Mouse (Mus musculus) limb, embryonic 15.5 days (tissue): ENCODE data around the gene Dera. TPM values are rescaled to one million over a fixed set of nuclear protein-coding genes. Genes with fewer than 3 reads are reported as not detected.

Source experiments
- ATAC-seq: fragments of 200-750 bp; cut with Nextera tagmentation; 2 replicates; pipeline ENCODE4 v1.8.0; 2017; ENCODE audit warnings: low read depth, moderate TSS enrichment; ENCODE audit not compliant: insufficient number of reproducible peaks, low FRiP score, low TSS enrichment
- H3K27ac ChIP-seq: fragments of 300-500 bp; sonication (generic); 2 replicates; pipeline ENCODE4 v1.5.1; 2015; ENCODE audit warnings: moderate library complexity, mild to moderate bottlenecking, inconsistent platforms
- H3K27me3 ChIP-seq: fragments of 300-500 bp; sonication (generic); 2 replicates; pipeline ENCODE4 v1.6.1; 2015; ENCODE audit warnings: inconsistent platforms
- H3K36me3 ChIP-seq: fragments of 300-500 bp; sonication (generic); 2 replicates; pipeline ENCODE4 v1.6.1; 2015; ENCODE audit warnings: inconsistent platforms
- H3K4me1 ChIP-seq: fragments of 300-500 bp; sonication (generic); 2 replicates; pipeline ENCODE4 v1.6.1; 2015; ENCODE audit warnings: inconsistent platforms
- H3K4me2 ChIP-seq: fragments of 300-500 bp; sonication (generic); 2 replicates; pipeline ENCODE4 v1.6.1; 2015; ENCODE audit warnings: mild to moderate bottlenecking, inconsistent platforms
- H3K4me3 ChIP-seq: fragments of 300-500 bp; sonication (generic); 2 replicates; pipeline ENCODE4 v1.5.1; 2015; ENCODE audit warnings: mild to moderate bottlenecking, inconsistent platforms
- H3K9ac ChIP-seq: fragments of 300-500 bp; sonication (generic); 2 replicates; pipeline ENCODE4 v1.6.1; 2015; ENCODE audit warnings: inconsistent platforms
- H3K9me3 ChIP-seq: fragments of 300-500 bp; sonication (generic); 2 replicates; pipeline ENCODE4 v1.6.1; 2016; ENCODE audit warnings: inconsistent platforms
- WGBS: fragments of 180-500 bp; shearing (Covaris S2); methylation state at CpG from one replicate; pipeline ENCODE4 v1.1.7; 2015; 5-methylcytosine and 5-hydroxymethylcytosine counted together
- polyA plus RNA-seq: library from polyadenylated mRNA; unstranded; fragments of >200 nt; fragmentation: Nextera tagmentation; extraction: Ambion mirVana; gene quantifications from 2 replicates; pipeline ENCODE4 v1.2.1, GENCODE M21; 2015

The Dera gene
- polyA plus RNA-seq, 1 experiment from 2014 or later, result 44.9 TPM

DNA sequence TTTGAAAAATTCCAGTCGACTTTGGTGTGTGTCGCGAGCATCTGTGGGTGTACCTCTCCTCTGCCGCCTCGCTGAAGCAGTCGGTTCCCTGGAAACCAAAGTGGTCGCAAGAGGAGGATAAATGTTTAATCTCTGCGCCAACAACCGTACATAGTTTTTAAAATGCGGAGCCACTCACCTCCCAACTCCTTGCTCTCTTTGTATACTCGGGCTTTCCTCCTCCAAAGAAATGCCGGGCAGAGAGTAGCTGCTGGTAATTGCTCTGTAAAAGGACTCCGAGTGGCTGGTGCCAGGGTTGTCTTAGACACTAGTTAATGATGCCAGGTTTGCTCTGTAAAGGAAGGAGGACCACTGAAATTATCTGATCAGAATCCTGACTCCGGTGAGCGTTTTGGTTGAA is 6.6 kb downstream of the Dera start:
- Histone ChIP-seq H3K27ac (no peak overlapping the region), H3K9me3 (no peaks in the 10 kb centered on the region), H3K9ac (no peak overlapping the region), H3K4me1 (peaks cover 5% of the 10 kb centered on the region; the same call in 1 of the 2 replicates), H3K4me3 (no peak overlapping the region), H3K36me3 (no peaks in the 10 kb centered on the region), H3K4me2 (no peak overlapping the region), H3K27me3 (no peaks in the 10 kb centered on the region)
- 84% methylated on average over 15 of the region's 15 CpGs for WGBS
- no peak for ATAC-seq

DNA sequence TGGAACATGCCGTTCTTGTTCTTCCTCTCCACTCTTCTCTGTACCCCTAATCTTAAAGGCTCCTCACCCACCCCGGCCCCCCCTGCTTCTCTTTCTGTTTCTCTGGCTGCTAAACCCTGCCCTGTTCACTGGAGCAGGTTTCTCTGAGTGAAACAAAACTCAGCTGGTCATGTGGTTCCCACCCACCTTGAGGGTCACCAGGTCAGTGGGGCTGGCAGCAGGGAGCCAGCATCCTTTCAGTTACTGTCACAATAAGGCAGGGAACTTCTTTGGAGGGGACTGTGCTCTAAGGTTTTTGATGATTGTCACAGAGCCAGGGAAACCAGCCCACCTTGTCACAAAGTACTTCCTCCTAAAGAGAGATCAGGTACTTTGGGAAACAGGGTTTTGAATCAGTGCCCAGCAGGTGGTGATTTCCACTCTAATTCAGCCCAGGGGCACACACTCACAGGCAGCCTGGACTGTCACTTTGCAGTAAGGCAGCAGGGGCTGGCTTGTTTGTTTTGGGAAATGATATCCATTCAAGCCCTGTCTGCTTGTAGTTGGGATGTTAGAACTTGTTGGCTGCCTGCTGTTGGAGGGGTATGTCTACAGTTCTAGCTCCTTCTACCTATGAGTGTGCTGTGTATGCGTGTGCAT is 10.3 kb downstream of the Dera start:
- ATAC-seq, result no peak
- Histone ChIP-seq H3K27ac (no peak overlapping the region), H3K27me3 (no peaks in the 10 kb centered on the region), H3K4me1 (peaks cover 5% of the 10 kb centered on the region; the same call in 1 of the 2 replicates), H3K4me3 (no peak overlapping the region), H3K4me2 (no peak overlapping the region), H3K9ac (no peak overlapping the region), H3K36me3 (no peaks in the 10 kb centered on the region), H3K9me3 (no peaks in the 10 kb centered on the region)
- WGBS, result 59% methylated on average over 3 of the region's 3 CpGs

DNA sequence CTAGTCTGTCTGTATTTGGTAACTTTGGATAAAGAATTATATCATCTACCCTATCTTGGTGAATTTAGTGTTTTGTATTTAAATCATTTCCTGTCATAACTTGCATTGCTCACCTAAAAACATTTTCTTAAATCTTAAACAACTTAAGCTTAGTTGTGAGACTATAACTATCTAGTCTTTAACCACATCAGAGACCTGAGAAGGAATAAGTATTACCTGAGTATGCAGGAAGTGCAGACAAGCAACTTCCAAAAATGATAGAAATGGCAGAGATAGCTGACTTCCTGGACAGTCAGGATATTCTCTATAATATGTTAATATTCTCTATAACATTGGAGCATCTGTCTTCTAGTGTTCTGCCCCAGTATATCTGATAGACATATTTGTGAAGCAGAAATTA is 11.8 kb downstream of the Dera start:
- H3K4me3 ChIP-seq, result no peak overlapping the region
- H3K27me3 ChIP-seq, result no peaks in the 10 kb centered on the region
- no peak overlapping the region for H3K27ac ChIP-seq
- no peaks in the 10 kb centered on the region for H3K36me3 ChIP-seq
- H3K4me1 ChIP-seq, result 0 out of 2 replicates have a peak, but pooled peaks cover 5% of the 10 kb centered on the region
- ATAC-seq, result no peak
- H3K4me2 ChIP-seq, result no peak overlapping the region
- H3K9me3 ChIP-seq, result no peaks in the 10 kb centered on the region
- no peak overlapping the region for H3K9ac ChIP-seq

DNA sequence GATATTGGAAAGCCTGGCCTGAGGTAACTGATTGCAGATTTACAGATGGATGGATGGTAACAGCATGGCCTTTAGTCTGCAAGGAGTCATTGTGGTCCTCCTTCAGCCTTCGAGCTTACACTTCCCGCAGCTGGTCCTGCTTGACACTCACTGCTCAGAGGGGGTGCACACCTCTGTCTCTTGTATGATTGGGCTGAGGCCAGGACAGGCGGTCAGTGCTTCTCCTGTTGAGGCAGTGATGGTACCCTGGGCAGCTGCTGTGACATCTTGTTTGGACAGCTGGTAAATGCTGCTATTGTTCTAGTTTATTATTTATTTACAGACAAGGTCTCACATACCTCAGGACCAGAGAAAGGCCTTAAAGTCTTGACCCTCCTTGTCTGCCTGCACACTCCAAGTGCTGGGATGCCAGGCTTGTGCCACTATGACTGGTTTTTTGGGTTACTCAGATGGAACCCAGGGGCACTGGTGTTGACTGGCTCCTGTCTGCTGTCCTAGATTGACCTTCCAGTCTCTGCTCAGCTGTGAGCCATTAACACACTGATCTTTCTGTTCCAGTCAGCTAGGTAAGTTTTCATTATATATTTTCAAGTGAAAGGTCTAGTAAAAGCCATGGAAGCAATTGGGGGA is 17.4 kb downstream of the Dera start:
- H3K36me3 ChIP-seq, result no peaks in the 10 kb centered on the region
- H3K4me2 ChIP-seq, result no peak overlapping the region
- H3K27me3 ChIP-seq, result no peaks in the 10 kb centered on the region
- WGBS, result 64% methylated on average over 3 of the region's 3 CpGs
- no peaks in the 10 kb centered on the region for H3K9me3 ChIP-seq
- H3K9ac ChIP-seq, result no peak overlapping the region
- H3K4me1 ChIP-seq, result no peaks in the 10 kb centered on the region
- H3K27ac ChIP-seq, result no peak overlapping the region
- no peak for ATAC-seq
- no peak overlapping the region for H3K4me3 ChIP-seq

DNA sequence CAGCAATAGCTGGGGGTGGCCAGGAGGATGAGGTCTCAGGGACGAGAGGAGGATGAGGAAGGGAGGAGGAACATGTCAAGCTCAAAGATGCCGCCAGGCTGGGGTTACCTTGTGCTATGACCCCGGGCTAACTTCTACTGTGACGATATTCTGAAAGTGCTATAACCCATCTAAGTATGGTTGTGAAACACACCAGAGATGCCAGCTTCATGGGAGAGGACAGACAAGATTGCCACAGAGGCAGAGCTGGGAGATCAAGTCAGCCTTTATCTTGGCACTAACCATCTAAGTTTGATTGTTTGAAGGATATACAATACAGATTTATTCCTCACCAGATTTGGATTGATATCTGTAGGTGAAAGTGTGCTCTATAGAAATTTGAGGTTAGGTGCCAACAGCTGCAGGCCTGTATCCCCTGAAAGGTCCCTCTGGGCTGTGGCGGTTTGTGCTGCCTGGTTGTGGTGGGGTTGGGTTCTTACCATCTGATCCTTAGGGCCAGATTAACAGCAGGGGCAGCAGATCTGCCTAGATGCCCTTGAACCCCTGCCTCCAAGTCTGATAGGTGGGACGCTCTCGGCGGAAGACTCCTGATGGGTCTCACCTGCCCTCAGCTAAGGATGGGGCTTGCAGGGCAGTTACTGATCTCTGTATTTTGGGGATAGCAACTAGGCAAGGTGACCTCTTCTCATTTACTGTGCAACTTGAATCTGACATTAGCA is 18.7 kb downstream of the Dera start:
- ATAC-seq, result no peak
- no peak overlapping the region for H3K4me3 ChIP-seq
- H3K27me3 ChIP-seq, result no peaks in the 10 kb centered on the region
- H3K4me1 ChIP-seq, result no peaks in the 10 kb centered on the region
- no peak overlapping the region for H3K4me2 ChIP-seq
- H3K27ac ChIP-seq, result no peak overlapping the region
- no peaks in the 10 kb centered on the region for H3K9me3 ChIP-seq
- no peak overlapping the region for H3K9ac ChIP-seq
- WGBS, result 89% methylated on average over 8 of the region's 8 CpGs
- no peaks in the 10 kb centered on the region for H3K36me3 ChIP-seq

DNA sequence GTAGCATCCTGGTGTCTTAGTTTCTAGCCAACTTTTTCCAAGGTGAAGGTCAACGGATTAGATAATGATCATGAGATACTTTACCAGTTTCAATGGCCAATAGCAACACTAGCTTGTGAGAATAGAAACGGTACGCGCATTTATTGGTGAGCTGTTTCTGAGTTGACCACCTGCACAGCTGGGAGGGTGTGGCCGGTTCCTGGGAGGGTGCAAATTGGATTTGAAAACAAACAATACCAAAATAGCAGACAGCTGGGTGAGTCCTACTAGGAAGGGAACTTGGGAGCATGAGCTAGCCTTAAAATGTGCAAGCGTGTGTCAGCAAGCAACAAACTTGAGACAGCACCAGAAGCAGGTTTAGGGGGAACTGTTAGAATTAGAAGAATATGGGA is 19.3 kb downstream of the Dera start:
- no peaks in the 10 kb centered on the region for H3K27me3 ChIP-seq
- no peak overlapping the region for H3K4me3 ChIP-seq
- H3K4me2 ChIP-seq, result no peak overlapping the region
- H3K4me1 ChIP-seq, result no peaks in the 10 kb centered on the region
- 82% methylated on average over 6 of the region's 6 CpGs for WGBS
- no peak overlapping the region for H3K9ac ChIP-seq
- H3K27ac ChIP-seq, result no peak overlapping the region
- ATAC-seq, result no peak
- H3K36me3 ChIP-seq, result no peaks in the 10 kb centered on the region
- H3K9me3 ChIP-seq, result no peaks in the 10 kb centered on the region

DNA sequence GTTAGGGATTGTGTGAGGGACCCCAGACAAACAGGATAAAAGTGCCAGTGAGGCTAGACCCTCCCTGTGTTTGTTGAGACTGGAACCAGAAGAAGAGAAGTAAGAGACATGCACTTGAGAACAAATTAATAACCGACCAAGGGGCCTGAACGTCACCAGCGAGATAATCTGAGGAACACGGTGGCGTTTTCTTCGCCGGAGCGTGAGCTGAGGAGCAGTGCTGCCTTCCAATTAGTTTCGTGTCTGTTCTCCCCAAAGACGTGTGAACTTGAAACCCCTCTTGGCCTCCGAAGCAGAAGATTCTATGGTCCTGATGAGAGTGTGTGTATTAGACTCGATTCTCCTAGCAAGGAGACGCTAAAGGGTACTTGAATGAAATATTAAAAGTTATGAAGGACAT is 19.8 kb downstream of the Dera start:
- no peaks in the 10 kb centered on the region for H3K36me3 ChIP-seq
- no peak overlapping the region for H3K4me3 ChIP-seq
- ATAC-seq, result no peak
- 85% methylated on average over 13 of the region's 13 CpGs for WGBS
- no peaks in the 10 kb centered on the region for H3K4me1 ChIP-seq
- no peaks in the 10 kb centered on the region for H3K9me3 ChIP-seq
- no peak overlapping the region for H3K9ac ChIP-seq
- no peak overlapping the region for H3K27ac ChIP-seq
- no peak overlapping the region for H3K4me2 ChIP-seq
- H3K27me3 ChIP-seq, result no peaks in the 10 kb centered on the region

DNA sequence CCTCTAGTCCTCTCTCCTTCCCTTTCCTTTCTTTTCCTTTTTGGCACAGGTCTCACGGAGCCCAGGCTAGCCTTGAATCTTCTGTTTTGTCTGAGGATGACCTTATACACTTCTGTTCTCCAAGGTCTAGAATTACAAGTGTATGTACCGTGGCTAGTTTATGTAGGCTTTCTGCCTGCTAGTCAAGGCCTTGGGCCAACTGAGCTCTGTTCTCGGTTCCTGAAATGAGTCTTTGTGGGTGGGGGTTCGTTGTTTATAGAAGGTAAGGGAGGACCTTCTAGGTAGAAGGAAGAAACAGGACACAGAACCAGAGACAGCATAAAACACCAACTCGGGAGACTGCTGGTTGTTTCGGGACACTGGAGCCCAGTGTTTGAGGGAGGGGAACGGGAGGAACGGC is 20.8 kb downstream of the Dera start:
- H3K9ac ChIP-seq, result no peak overlapping the region
- no peak overlapping the region for H3K4me3 ChIP-seq
- no peaks in the 10 kb centered on the region for H3K4me1 ChIP-seq
- WGBS, result 80% methylated on average over 8 of the region's 8 CpGs
- H3K4me2 ChIP-seq, result no peak overlapping the region
- no peaks in the 10 kb centered on the region for H3K9me3 ChIP-seq
- no peak overlapping the region for H3K27ac ChIP-seq
- no peaks in the 10 kb centered on the region for H3K36me3 ChIP-seq
- no peaks in the 10 kb centered on the region for H3K27me3 ChIP-seq
- ATAC-seq, result no peak

DNA sequence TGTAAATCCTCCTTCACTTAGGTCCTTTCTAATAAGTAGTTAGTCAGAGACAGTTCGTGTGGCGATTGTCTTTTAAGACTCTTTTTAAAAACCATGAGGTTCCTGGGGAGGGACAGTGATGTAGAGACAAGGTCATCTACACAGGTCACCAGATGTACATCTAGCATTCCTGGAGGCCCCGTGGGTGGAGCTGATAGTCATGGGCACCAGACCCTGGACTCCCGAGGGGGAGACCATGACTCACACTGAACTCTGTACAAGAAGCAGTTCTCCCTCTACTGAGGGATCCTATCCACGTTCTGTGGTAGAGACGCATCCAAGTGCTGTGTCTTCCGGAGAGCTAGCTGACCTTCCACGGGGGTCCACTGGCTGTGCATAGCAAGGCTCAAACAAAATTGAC is 22.6 kb downstream of the Dera start:
- no peak overlapping the region for H3K9ac ChIP-seq
- no peaks in the 10 kb centered on the region for H3K27me3 ChIP-seq
- H3K36me3 ChIP-seq, result no peaks in the 10 kb centered on the region
- no peaks in the 10 kb centered on the region for H3K9me3 ChIP-seq
- H3K27ac ChIP-seq, result no peak overlapping the region
- ATAC-seq, result no peak
- WGBS, result 75% methylated on average over 8 of the region's 8 CpGs
- H3K4me1 ChIP-seq, result no peaks in the 10 kb centered on the region
- no peak overlapping the region for H3K4me2 ChIP-seq
- H3K4me3 ChIP-seq, result no peak overlapping the region

DNA sequence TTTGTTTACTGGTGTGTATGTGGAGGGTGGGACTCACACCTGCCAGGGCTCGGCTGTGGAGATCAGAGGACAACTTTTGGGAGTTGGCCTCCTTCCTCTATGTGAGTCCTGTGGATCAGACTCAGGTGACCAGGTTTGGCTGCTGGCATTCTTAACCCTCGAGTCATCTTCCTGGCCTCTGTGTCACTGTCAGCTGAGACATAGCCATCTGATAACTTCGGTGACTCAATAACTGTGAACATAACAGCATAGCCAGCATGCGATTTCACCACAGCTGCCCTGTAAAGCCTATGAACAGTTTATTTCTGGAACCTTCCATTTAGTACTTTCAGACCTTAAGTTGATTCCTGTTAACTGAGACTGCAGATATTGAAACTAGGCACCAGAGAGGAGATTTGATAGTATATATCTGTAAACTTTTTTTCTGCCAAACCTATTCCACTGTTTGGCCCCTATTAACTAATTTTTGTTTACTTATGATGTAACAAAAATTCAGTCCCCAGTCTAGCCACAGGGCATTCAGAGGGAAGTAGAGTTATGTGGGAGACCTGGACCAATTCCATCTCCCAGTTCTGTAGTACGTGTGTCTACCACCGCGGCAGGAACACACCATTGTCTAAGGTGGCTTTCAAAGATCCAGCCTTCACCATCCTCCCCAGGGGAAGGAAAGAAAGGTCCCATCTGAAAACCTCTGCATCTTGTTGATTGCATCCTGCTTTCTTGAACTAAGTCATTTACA is 29.7 kb downstream of the Dera start:
- H3K27ac ChIP-seq, result no peak overlapping the region
- no peak overlapping the region for H3K4me3 ChIP-seq
- no peaks in the 10 kb centered on the region for H3K36me3 ChIP-seq
- no peaks in the 10 kb centered on the region for H3K27me3 ChIP-seq
- H3K9me3 ChIP-seq, result no peaks in the 10 kb centered on the region
- H3K4me2 ChIP-seq, result no peak overlapping the region
- no peak overlapping the region for H3K9ac ChIP-seq
- ATAC-seq, result no peak
- peaks cover under 1% of the 10 kb centered on the region; the same call in 1 of the 2 replicates for H3K4me1 ChIP-seq
- WGBS, result 81% methylated on average over 7 of the region's 7 CpGs

DNA sequence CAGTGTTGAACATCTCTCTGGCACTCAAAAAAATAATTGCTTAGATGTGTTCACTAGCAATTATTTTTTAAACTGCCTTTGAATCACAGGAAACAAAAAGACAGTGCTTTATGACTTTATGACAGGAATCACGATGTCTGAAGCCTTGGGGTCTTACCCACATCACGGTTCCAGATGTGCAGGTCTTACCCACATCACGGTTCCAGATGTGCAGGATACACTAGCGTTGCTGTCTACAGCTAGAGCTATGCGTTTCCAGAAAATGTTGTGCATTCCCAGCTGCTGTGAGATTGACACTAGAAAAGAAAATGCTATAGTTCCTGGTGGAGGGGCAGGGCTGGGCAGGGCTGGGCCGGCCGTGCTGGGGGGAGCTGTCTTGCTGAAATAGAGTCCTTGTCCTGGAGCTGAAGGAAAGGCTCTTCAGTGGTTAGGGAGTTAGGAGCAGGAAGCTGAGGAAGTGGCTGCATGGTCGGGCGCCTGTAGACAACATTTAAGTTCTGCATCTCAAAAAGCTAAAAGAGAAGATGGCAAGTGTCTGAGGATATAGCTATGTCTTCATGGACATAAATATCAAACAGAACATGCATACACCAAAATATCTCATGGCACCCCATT is 34.7 kb downstream of the Dera start:
- no peaks in the 10 kb centered on the region for H3K27me3 ChIP-seq
- no peak overlapping the region for H3K4me3 ChIP-seq
- WGBS, result 20% methylated on average over 9 of the region's 9 CpGs
- peaks cover 2% of the 10 kb centered on the region; the same call in 1 of the 2 replicates for H3K4me1 ChIP-seq
- H3K4me2 ChIP-seq, result no peak overlapping the region
- H3K9me3 ChIP-seq, result no peaks in the 10 kb centered on the region
- no peak for ATAC-seq
- H3K27ac ChIP-seq, result no peak overlapping the region
- no peaks in the 10 kb centered on the region for H3K36me3 ChIP-seq
- H3K9ac ChIP-seq, result no peak overlapping the region
